Mouse (Mus musculus): ENCODE measurements around the gene Stk39. TPM values are rescaled to one million over a fixed set of nuclear protein-coding genes. Genes with fewer than 3 reads are reported as not detected.

Stk39 gene
- polyA plus RNA-seq, 1 experiment: 5.5 TPM

DNA sequence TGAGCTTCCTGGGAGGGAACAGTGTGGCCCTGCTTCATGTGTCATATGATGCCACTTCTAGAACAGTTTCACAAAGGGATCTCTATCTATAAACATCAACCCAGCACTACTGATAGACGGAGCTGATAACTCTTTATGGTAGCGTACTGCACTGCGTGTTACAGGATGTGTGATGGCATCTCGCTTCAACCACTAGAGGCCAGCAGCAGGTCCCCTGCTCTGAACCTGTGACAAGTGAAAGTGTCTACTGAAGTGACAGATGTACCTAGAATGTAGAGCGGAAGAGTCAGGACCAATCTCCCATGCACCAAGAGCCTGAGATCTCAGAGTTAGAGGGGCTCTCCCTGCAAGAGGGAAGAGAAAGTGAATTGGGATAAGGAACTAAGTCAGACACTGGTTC, 41.6 kb downstream of the Stk39 start:
- Histone ChIP-seq H3K27ac (ENCODE audit: control insufficient read depth, insufficient read depth, low read length) (no peak overlapping the region), H3K4me1 (replicated peaks; ENCODE audit: control insufficient read depth, insufficient read depth, low read length) (peaks cover 20% of the 10 kb centered on the region)
- TF ChIP-seq CTCF (IDR thresholded peaks at IDR 0.05; ENCODE audit: borderline replicate concordance, control insufficient read depth, extremely low read depth, insufficient read depth, low read length, poor library complexity): no peak
- no peak for TF ChIP-seq POLR2A (IDR thresholded peaks at IDR 0.05; ENCODE audit: control insufficient read depth, extremely low read depth, insufficient read depth, low read length, poor library complexity)

DNA sequence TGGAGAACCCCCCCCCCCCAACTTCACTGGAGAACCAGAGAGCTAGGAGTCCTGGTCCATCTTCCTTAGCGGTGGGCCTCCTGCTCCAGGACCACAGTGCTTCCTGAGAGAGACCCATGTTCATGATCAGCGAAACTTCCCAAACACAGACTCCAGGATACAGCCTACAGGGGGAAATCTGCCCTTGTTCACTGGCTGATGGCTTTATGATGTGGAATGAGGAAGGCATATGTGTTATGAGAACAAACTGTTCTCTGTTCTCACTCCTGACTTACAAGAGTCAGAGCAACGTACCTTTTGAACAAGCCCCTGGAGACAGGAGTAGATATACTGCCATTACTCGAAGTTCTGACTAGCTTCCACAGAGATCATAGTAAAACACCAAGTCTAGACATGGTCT, 42.6 kb downstream of the Stk39 start:
- Histone ChIP-seq H3K4me3 (ENCODE audit: control insufficient read depth, insufficient read depth, low read length) (no peak overlapping the region), H3K36me3 (ENCODE audit: control insufficient read depth, insufficient read depth, low read length) (no peaks in the 10 kb centered on the region), H3K27ac (ENCODE audit: control insufficient read depth, insufficient read depth, low read length) (no peak overlapping the region), H3K4me1 (replicated peaks; ENCODE audit: control insufficient read depth, insufficient read depth, low read length) (peaks cover 17% of the 10 kb centered on the region), H3K27me3 (ENCODE audit: control insufficient read depth, insufficient read depth, low read length) (no peaks in the 10 kb centered on the region)
- TF ChIP-seq CTCF (IDR thresholded peaks at IDR 0.05; ENCODE audit: borderline replicate concordance, control insufficient read depth, extremely low read depth, insufficient read depth, low read length, poor library complexity) (no peak), POLR2A (IDR thresholded peaks at IDR 0.05; ENCODE audit: control insufficient read depth, extremely low read depth, insufficient read depth, low read length, poor library complexity) (no peak)
- 93% methylated on average over 4 of the region's 4 CpGs for WGBS
- DNase-seq: no peak

More for the DNA sequence above, 41.6 kb downstream of the Stk39 start:
- H3K4me3 ChIP-seq (ENCODE audit: control insufficient read depth, insufficient read depth, low read length): no peak overlapping the region
- DNase-seq: peak; percentile 83
- no peaks in the 10 kb centered on the region for H3K36me3 ChIP-seq (ENCODE audit: control insufficient read depth, insufficient read depth, low read length)
- H3K27me3 ChIP-seq (ENCODE audit: control insufficient read depth, insufficient read depth, low read length): no peaks in the 10 kb centered on the region
- 10% methylated on average over 5 of the region's 5 CpGs for WGBS

DNA sequence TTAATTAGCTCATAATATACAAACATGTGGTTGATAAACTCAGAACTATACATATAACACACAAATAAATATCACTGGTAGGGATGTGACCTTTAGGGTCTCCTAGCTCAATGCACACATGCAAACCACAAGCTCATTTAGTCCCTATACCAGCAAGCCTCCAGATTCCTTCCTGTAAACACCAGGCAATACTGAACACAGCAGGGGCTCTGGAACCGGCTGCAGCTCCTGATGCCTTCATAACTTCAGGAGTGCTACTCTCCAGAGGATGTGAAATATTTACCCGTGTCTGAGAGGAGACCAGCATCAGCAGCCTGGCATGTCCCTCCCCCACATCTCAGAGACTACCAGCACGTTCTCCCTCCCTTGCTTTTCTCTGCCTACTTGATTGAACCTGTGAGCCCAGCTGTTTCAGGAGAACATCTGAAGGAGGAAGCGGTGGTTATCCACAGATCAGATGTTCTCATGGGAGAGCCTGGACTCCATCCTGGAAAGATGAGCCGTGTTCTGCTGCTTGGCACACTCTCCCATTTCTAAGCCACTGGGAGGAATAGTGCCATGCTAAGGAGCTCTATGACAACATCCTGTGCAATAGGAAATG, 45.0 kb downstream of the Stk39 start:
- H3K27me3 ChIP-seq (ENCODE audit: control insufficient read depth, insufficient read depth, low read length): no peaks in the 10 kb centered on the region
- no peak overlapping the region for H3K27ac ChIP-seq (ENCODE audit: control insufficient read depth, insufficient read depth, low read length)
- no peak for DNase-seq
- 68% methylated on average over 5 of the region's 5 CpGs for whole genome bisulfite sequencing
- no peak overlapping the region for H3K4me3 ChIP-seq (ENCODE audit: control insufficient read depth, insufficient read depth, low read length)
- no peaks in the 10 kb centered on the region for H3K36me3 ChIP-seq (ENCODE audit: control insufficient read depth, insufficient read depth, low read length)
- TF ChIP-seq POLR2A (IDR thresholded peaks at IDR 0.05; ENCODE audit: control insufficient read depth, extremely low read depth, insufficient read depth, low read length, poor library complexity) (no peak), CTCF (IDR thresholded peaks at IDR 0.05; ENCODE audit: borderline replicate concordance, control insufficient read depth, extremely low read depth, insufficient read depth, low read length, poor library complexity) (no peak)
- peaks cover 17% of the 10 kb centered on the region for H3K4me1 ChIP-seq (replicated peaks; ENCODE audit: control insufficient read depth, insufficient read depth, low read length)

DNA sequence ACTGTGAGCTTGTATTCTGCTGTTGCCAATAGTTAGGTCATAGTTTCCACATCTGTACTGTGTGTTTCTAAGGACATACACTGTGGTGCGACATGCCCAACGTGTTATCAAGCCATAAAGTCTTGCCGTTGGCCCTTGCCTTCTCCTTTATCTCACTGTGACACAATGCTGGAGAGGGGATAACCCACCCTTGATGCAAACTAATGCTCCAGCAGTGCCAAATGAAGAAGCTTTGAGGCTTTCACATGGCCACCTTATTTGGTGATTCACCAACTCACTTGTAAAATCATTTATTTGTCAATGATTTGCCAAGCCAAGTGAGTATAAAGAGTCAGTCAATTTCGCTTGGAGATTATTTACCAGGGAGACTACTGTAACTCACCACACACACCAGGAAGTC, 46.0 kb downstream of the Stk39 start:
- DNase-seq: no peak
- no peaks in the 10 kb centered on the region for H3K27me3 ChIP-seq (ENCODE audit: control insufficient read depth, insufficient read depth, low read length)
- H3K27ac ChIP-seq (ENCODE audit: control insufficient read depth, insufficient read depth, low read length): no peak overlapping the region
- no peak overlapping the region for H3K4me3 ChIP-seq (ENCODE audit: control insufficient read depth, insufficient read depth, low read length)
- 94% methylated on average over 4 of the region's 4 CpGs for WGBS
- no peaks in the 10 kb centered on the region for H3K36me3 ChIP-seq (ENCODE audit: control insufficient read depth, insufficient read depth, low read length)
- TF ChIP-seq CTCF (IDR thresholded peaks at IDR 0.05; ENCODE audit: borderline replicate concordance, control insufficient read depth, extremely low read depth, insufficient read depth, low read length, poor library complexity): no peak
- TF ChIP-seq POLR2A (IDR thresholded peaks at IDR 0.05; ENCODE audit: control insufficient read depth, extremely low read depth, insufficient read depth, low read length, poor library complexity): no peak
- peaks cover 11% of the 10 kb centered on the region for H3K4me1 ChIP-seq (replicated peaks; ENCODE audit: control insufficient read depth, insufficient read depth, low read length)

DNA sequence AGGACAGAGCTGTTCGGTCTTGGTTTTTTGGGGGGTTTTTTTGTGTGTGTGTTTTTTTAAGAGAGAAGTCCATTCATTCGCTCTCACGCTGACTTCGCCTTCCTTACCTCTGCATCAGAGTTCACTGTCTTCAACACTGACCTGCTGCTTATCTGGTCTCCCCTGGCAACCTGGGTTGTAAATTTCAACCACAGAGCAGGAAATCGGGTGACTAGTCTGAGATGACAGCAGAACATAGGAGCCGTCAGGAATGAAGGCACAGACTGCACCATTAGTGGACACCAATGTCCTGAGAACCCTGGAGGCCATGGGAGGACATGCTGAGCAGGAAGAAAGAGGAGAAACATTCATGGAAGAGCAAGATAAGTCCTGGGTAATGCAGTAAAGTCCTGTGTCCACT, 51.1 kb downstream of the Stk39 start:
- Histone ChIP-seq H3K4me3 (ENCODE audit: control insufficient read depth, insufficient read depth, low read length) (no peak overlapping the region), H3K4me1 (replicated peaks; ENCODE audit: control insufficient read depth, insufficient read depth, low read length) (no peaks in the 10 kb centered on the region), H3K36me3 (ENCODE audit: control insufficient read depth, insufficient read depth, low read length) (no peaks in the 10 kb centered on the region), H3K27ac (ENCODE audit: control insufficient read depth, insufficient read depth, low read length) (no peak overlapping the region), H3K27me3 (ENCODE audit: control insufficient read depth, insufficient read depth, low read length) (no peaks in the 10 kb centered on the region)
- TF ChIP-seq POLR2A (IDR thresholded peaks at IDR 0.05; ENCODE audit: control insufficient read depth, extremely low read depth, insufficient read depth, low read length, poor library complexity) (no peak), CTCF (IDR thresholded peaks at IDR 0.05; ENCODE audit: borderline replicate concordance, control insufficient read depth, extremely low read depth, insufficient read depth, low read length, poor library complexity) (no peak)
- no peak for DNase-seq
- 66% methylated on average over 6 of the region's 6 CpGs for WGBS

DNA sequence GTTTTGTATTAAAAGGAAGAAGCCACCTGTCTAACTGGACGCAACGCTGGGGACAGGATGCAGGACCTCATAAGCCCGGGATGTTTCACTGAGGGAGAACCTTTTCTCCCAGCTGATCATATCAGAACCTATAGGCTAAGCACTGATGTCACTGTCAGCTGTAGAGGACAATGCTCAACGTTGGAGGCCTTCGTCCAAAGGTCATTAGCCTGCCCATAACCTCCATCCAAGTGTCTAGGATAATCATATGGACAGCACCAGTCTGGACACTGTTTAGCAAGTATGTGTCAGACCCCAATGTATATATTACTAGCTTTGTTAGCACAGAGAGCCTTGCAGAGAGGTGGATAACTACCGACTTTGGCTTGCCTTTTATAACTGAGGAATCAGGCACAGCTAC, 51.8 kb downstream of the Stk39 start:
- no peak for TF ChIP-seq POLR2A (IDR thresholded peaks at IDR 0.05; ENCODE audit: control insufficient read depth, extremely low read depth, insufficient read depth, low read length, poor library complexity)
- TF ChIP-seq CTCF (IDR thresholded peaks at IDR 0.05; ENCODE audit: borderline replicate concordance, control insufficient read depth, extremely low read depth, insufficient read depth, low read length, poor library complexity): no peak
- DNase-seq: no peak
- Histone ChIP-seq H3K27ac (ENCODE audit: control insufficient read depth, insufficient read depth, low read length) (no peak overlapping the region), H3K27me3 (ENCODE audit: control insufficient read depth, insufficient read depth, low read length) (no peaks in the 10 kb centered on the region), H3K4me1 (replicated peaks; ENCODE audit: control insufficient read depth, insufficient read depth, low read length) (no peaks in the 10 kb centered on the region), H3K4me3 (ENCODE audit: control insufficient read depth, insufficient read depth, low read length) (no peak overlapping the region), H3K36me3 (ENCODE audit: control insufficient read depth, insufficient read depth, low read length) (no peaks in the 10 kb centered on the region)
- 90% methylated on average over 6 of the region's 6 CpGs for WGBS

DNA sequence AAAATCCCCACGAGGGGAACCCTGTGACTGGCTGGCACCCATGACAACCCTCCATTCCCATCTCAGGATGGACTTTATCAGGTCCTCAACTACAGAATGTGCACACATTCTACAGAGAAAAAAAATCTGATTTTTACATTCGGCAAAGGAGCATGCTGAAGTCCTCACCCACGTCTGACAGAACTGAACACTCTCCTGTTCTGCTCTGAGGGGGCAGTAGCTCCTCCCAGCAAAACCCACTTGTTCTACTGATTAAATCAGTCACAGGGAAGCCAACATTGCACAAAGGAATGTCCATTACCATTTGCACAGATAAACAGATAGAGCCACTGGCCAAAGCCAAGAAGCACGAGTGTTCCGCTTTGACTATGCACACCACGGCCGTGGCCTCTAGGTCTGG, 52.3 kb downstream of the Stk39 start:
- 95% methylated on average over 7 of the region's 7 CpGs for whole genome bisulfite sequencing
- no peak for DNase-seq
- Histone ChIP-seq H3K4me1 (replicated peaks; ENCODE audit: control insufficient read depth, insufficient read depth, low read length) (no peaks in the 10 kb centered on the region), H3K4me3 (ENCODE audit: control insufficient read depth, insufficient read depth, low read length) (no peak overlapping the region), H3K27ac (ENCODE audit: control insufficient read depth, insufficient read depth, low read length) (no peak overlapping the region), H3K27me3 (ENCODE audit: control insufficient read depth, insufficient read depth, low read length) (no peaks in the 10 kb centered on the region), H3K36me3 (ENCODE audit: control insufficient read depth, insufficient read depth, low read length) (no peaks in the 10 kb centered on the region)
- no peak for TF ChIP-seq CTCF (IDR thresholded peaks at IDR 0.05; ENCODE audit: borderline replicate concordance, control insufficient read depth, extremely low read depth, insufficient read depth, low read length, poor library complexity)
- TF ChIP-seq POLR2A (IDR thresholded peaks at IDR 0.05; ENCODE audit: control insufficient read depth, extremely low read depth, insufficient read depth, low read length, poor library complexity): no peak

All from thymus, adult 2 months (tissue).